Mouse (Mus musculus) ES-E14 (cell line): ENCODE data around the gene Farsb.

Experiments used
- CHD2 ChIP-seq: IDR thresholded peaks from 2 replicates; pipeline ENCODE4 v1.6.1; 2014; ENCODE audit warnings: mild to moderate bottlenecking, low read depth, low read length, inconsistent platforms
- HCFC1 ChIP-seq: IDR thresholded peaks from 2 replicates; pipeline ENCODE4 v1.6.1; 2012; ENCODE audit warnings: low read length, inconsistent platforms, borderline replicate concordance; ENCODE audit not compliant: insufficient read depth
- MAFK ChIP-seq: IDR thresholded peaks from 2 replicates; pipeline ENCODE4 v1.6.1; 2014; ENCODE audit warnings: mild to moderate bottlenecking, low read depth, low read length, inconsistent platforms; ENCODE audit not compliant: insufficient read depth
- ZC3H11A ChIP-seq: IDR thresholded peaks from 2 replicates; pipeline ENCODE4 v1.6.1; 2012; ENCODE audit warnings: low read depth, mild to moderate bottlenecking, inconsistent platforms, low read length, borderline replicate concordance
- ZNF384 ChIP-seq: IDR thresholded peaks from 2 replicates; pipeline ENCODE4 v1.6.1; 2012; ENCODE audit warnings: low read depth, low read length, inconsistent platforms

DNA sequence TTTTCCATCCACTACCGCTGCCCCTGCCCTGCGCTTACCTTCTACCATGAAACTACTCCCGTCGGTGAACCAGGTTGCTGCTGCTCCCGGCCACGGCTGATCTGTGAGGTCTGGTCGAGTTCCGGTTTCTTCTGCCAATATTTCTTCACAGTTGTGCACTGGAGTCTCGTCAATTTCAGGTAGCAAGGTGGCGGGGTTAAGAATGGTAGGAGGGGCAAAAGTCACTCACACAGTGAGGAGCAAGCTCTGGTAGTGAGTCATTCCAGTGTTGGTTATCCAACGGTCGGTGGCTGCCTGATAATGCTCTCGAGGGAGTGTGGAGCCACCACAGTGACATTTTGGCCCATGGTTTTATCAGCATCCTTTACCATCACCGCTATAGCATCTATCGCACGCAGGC, 12.3 kb upstream of the Farsb start:
- TF ChIP-seq HCFC1, result no peak
- TF ChIP-seq ZC3H11A, result no peak
- TF ChIP-seq CHD2, result no peak
- no peak for TF ChIP-seq MAFK
- TF ChIP-seq ZNF384, result no peak
